Mouse (Mus musculus): ENCODE measurements around the gene Dbnl.

The Dbnl gene

DNA sequence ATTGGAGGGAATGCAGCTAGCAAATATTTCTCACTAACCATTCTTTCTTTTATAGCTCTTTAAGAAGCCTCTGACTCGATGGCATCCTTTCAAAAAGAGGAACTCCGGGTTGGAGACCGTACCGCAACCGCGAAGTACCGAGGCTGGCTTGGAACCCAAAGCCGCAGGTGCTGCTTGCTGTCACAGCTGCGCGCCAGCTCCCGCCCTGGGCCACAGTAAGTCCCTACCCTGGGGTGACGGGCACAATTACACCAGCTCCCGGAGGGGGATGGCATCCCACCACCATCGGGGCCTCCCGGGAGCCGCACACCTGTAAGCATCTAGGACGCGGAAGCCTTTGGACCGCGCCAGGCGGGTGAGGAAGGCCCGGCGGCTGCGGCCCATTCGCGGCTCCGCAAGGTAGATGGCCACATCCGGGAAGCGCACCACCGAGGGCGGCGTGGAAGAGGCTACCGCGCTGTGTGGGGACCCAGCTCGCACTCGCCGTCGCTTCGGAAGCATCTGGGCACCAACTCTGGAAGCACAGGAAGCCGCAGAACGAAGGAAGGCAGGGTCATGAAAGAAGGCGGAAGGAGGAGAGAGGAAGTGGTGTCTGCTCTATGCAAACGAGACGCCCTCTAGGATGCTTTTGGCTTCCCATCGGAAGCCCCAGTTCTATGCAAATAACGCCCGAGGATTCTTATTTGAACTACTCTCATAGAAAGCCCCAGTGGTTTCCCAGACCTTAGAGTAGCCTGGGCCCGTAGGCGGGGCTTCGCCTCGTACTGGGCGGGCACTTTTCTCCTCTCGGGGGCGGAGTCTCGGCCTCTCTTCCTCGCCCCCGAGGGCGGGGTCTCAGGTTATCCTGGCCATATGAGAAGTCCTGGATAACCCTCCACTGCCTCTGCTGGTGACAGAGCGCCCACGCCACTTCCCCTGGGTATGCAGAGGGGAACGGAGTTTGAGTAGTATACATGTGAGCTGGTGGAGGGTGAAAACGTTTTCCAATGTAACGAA lies 49.3 kb downstream of the Dbnl start, which contains the start of gene Polm:
Gene Polm (minus strand): TSS at position 766 of the 996 bp plus-strand sequence.
- DNase-seq (ENCODE audit: low spot score in 2 of 2): peak; percentile 86 to 88

DNA sequence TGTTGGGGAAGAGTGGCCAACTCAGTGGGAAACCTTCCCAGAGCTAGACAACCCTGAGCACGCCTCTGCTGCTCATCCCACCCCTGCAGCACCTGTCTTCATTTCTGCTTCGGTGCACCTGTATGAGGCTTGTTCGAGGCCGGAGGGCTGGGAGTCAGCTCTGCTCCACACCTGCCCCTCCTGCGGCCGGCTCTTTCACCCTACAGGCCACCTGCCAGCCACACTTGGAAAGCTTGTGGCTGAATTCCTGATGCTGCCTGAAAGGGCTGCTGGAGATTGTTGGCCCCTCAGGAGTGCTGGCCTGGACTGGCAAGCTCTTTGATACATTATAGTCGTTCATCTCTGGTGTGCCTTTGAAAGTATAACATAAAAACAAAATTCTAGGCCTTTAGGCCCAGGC lies 52.1 kb downstream of the Dbnl start:
- no peak for DNase-seq (ENCODE audit: low spot score in 2 of 2)

GRCm38 (mm10) chr11:5841751-5842150 lies 53.5 kb downstream of the Dbnl start:
- no peak for DNase-seq (ENCODE audit: low spot score in 2 of 2)

DNA sequence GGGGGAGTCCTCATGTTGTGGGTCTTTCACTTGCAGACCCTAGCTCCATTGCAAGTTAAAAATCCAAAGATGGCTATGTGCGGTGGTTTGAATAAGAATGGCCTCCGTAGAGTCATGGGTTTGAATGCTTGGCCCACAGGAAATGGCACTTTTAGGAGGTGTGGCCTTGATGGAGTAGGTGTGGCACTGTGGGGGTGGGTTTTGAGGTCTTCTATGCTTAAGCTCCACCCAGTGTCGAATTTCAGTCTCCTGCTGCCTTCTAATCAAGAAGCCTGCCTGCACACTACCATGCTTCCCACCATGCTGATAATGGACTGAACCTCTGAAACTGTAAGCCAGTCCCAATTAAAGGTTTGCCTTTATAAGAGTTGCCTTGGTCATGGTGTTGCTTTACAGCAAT lies 54.8 kb downstream of the Dbnl start:
- DNase-seq (ENCODE audit: low spot score in 2 of 2): no peak

DNA sequence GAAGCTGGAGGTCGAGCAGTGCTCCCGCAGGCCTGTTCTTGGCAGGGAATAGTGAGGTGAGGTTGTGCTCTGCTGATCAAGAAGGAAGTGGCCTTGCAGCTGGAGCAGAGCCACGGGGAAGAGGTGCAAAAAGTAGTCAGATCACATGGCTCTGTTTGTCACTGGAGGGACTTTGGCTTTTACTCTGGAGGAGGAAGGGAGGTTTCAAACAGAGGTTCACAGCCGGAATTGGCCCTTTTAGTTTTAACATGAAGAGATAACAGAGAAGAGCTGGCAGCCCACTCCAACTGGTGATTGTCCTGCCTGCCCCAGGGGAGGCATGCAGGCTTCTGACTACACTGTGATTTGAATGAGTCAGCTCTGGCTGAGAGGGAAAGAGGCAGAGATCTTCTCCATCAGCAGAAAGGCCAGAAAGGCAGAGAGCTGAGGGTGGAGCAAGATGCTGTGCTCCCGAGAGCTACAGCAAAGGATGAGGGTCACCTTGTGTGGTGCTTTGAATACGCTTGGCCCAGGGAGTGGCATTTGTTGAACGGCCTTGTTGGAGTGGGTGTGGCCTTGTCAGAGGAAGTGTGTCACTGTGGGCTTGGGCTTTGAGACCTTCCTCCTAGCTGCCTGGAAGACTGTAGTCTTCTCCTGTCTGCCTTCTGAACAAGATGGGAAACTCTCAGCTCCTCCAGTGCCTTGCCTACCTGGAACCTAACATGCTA lies 58.5 kb downstream of the Dbnl start:
- no peak for DNase-seq (ENCODE audit: low spot score in 2 of 2)

- peak in 1 of 2 experiments; percentile 52 for DNase-seq (ENCODE audit: low spot score in 2 of 2)
Observed at GRCm38 (mm10) chr11:5848741-5849140, 60.5 kb downstream of the Dbnl start.

- no peak for DNase-seq (ENCODE audit: low spot score in 2 of 2)
Observed at GRCm38 (mm10) chr11:5849316-5849715, 61.0 kb downstream of the Dbnl start.

DNA sequence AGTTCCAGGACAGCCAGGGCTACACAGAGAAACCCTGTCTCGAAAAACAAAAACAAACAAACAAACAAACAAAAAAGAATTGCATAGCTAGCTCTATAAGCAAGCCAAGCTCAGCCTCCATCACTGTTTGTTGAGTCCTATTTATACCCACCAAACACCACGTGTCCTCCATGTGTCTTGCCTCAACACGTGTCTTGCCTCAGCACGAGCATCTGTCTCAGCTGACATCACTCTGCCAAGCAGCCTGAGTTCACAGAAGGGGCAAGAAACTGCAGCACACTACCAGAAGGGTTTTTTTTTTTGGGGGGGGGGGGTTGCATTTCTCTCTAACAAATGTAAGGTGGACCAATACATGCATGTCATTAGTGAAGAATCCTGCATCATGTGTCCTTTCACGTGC lies 62.2 kb downstream of the Dbnl start:
- DNase-seq (ENCODE audit: low spot score in 2 of 2): no peak
